Mouse (Mus musculus) brain, adult 2 months (tissue): ENCODE results near the gene Cd200r3.

Experiments
- DNase-seq: peaks from one replicate; pipeline ENCODE4 v3.0.0; 2011; ENCODE audit warnings: low read depth, low spot score

Cd200r3 gene

DNA sequence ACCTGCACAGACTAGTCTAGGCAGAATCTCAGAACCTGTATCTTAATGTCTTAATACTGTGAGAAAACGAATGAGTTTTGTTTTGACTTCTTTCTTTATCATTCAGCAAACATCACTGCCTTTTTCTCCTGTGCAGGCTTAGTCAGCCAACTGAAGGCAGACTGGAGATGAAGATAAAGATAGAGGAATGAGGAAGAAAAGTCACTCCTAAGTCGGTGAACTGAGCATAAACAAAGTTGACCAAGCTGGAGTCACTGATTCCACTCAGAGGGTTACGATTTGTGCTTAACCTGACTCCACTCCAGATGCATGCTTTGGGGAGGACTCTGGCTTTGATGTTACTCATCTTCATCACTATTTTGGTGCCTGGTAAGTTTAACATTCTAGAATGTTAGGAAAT, at the start of gene Cd200r3:
Cd200r3 (plus strand) TSS at position 211 of the 400 bp plus-strand sequence.
- DNase-seq = no peak

DNA sequence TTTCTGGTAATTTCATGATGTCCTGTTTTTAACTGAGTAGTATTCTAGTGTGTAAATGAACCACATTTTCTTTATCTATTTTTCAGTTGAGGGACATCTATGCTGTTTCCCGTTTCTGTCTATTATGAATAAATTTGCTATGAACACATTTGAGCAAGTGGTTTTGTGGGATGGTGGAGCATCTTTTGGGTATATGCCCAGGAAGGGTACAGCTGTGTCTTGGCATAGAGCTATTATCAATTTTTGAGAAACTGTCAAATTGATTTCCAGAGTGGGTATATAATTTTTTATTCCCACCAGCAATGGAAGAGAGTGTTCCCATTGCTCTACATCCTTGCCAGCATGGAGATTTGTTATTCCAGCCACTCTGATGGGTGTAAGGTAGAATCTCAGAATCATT, 11.5 kb upstream of the Cd200r3 start:
- peak; percentile 18 for DNase-seq

DNA sequence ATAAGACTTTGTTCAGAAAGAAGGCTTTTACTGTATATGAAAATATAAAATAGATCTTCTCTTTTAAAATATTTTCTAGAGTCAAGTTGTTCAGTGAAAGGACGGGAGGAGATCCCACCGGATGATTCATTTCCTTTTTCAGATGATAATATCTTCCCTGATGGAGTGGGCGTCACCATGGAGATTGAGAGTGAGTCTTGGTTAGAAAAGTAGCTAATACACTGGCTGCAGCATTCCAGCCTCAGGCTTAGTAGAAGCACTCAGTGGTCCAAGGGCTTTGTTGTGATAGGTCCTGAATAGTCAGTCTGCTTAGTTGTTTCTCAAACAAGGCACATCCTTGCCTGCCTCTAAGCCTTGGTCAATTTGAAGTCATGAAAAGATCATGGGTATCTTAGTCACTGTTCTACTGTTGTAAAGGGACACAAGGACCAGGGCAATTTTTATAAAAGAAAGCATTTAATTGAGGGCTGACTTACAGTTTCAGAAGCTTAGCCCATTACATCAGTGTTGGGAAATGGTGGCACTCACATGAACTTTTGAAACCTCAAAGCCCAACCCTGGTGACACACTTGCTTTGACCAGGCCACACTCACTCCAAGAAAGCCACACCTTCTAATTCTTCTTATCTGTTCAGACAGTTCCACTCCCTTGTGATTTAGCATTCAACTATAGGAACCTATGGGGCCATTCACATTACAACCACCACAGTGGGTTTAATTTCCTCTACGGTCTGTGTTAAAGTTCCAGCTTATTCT, 8.1 kb downstream of the Cd200r3 start:
- DNase-seq = peak; percentile 52

DNA sequence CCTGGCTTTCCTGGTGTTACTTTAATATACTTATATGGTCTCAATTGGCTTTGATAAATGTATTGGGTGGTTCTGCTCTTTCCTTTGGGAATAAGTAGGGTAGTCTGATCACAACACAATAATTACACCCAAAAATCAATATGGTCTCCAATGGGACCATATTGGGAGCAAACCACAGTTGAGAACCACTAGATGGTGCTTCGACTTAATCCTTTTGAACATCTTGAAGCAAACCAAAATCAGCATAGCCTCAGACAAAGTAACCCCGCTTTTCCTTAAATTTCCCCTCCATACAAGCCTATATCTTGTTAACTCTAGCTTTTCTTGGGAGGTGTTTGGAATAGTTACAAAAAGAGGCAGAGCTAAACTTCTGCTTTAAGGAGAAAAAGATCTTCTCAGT, 18.8 kb downstream of the Cd200r3 start:
- peak; percentile 23 for DNase-seq

DNA sequence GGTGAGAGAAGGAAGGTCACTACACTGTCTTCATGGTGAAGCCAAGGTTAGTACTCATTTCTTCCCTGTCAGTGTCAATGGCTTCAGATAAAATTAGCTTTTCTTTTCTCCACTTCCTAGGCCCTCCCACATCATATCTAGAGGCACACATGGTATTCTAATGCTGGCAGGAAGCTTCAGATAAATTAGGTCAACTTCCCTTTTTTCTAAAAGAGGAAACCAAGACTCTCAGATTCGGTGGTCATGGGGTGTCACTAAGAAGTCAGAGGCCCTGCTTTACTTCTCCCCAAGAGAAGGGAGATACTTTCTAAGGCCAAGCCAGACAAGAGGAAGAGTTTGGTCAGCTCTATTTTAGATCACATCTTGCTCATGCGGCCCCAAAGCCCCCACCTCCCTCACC, 19.3 kb downstream of the Cd200r3 start:
- DNase-seq = peak; percentile 20

DNA sequence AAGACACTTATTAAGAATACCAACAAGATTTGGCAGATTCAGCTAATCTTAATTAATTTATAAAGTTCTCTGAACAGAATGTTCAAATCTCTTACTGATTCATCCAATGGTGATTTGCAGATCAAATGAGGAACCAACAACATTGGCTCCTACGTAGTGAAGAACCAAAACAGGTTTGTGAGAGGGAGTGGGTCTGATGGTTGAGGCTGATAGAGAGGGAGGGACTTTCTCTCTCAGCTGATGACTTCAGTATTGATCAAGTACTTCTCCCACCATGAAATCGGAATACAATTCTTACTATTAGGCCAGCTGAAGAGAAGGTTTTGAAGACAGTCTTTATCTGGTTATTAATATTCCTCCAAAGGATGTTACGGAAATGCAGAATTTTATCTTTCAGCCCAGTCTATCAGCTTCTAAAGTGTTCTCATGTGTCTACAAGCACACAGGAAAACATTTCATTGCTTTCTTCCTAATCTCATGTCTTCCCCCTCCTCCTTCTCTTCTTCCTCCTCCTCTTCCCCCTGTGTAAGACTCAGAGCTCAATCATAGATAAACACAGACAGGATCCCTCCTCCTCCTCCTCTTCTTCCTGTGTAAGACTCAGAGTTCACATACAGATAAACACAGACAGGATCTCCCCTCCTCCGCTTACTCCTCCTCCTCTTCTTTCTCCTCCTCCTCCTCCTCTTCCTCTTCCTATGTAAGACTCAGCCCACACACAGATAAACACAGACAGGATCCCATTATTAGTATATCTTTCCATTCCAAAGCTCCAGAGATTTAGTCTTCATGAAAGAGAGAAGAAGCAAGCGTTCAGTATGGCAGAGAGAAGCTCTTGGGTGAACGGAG, 21.3 kb downstream of the Cd200r3 start:
- DNase-seq = no peak

DNA sequence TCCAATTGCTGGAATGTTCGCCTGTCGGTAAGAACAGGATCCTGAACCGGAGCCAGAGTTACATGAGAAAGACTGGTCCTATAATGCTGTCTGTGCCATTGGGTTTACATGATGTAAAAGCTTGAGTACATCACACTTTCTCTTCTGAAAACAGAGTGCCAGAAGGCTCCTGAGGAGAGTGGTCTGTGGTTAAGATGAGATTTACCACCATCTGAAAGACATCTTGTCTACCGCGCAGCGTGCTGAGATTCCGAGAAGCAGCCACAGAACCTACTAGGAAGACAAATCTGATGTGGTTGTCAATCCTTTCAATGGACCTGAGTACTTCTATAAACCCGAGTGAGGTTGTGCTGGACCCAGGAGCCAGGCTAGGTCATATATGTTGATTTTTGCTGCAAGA, 21.9 kb downstream of the Cd200r3 start:
- no peak for DNase-seq

DNA sequence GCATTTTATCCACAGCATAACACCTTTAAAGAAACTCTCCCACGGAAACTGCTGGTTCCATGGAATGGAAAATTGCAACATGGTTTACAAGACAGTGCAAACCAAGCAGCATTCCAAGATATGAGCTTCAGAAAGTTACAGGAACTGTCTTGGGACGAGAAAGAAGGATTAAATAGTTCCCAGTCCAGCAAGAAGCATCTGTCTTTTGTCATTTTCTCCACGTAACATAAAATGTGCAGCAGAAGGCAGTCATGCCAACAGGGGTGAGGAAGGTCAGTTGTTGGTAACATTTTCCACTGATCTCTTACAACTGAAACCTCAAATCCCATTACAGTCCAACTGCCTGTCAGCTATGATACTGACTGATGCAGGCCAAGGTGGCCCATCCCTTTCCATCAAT, 22.4 kb downstream of the Cd200r3 start:
- DNase-seq = no peak

DNA sequence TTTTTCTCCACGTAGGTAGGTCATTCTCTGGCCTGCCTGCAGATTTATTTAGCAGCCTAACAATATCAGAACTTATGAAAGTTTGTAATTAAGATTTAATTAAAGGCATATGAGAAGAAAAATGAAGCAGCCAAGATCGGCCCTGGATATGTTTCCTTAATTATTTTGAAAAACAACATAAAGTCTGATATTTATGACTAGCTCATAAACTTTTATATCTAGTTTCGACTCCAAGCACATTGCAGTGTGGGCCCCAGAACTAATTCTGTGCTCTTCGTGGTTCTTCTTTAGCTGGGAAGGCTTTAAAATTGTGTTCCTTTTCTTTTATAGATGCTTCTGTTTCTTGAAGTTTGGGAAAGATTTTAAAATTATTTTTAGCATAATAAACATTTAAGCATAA, 23.4 kb downstream of the Cd200r3 start:
- DNase-seq = no peak

DNA sequence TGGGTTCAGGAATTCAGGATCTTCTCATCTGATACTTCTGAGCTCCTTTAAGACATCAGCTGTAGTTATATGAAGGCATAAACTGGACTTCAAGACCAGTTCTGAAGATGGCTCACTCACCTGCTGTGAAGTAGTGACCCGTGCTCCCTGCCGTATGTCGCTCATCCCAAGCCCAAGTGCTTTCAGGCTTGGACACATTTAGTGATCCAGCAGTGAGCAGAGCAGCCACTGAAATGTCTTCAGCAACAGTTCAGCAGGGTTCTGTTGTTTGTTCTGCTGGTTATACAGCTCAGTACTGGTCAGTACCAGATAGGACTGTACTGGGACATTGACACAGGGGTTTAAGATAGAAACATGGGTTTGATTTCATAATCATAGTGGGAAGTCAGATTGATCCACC, 24.6 kb downstream of the Cd200r3 start:
- DNase-seq = peak; percentile 92

DNA sequence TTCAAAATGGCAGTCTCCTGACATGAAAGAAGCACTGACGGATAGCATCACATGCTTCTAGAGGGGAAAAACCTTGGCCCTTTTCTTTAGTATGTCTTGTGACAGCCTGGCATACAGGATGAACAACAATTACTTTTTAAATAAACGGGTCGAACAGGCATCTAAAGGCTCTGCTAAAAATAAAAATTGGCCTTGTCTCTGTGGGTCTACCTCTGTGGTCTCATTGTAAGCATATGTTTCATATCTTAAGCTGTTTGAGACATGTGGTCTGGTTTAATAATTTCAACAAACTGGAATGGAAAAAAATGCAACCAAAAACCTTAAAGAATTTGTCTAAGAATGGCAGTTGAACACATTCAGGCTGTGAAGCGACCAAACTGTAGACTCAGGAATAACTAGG, 27.4 kb downstream of the Cd200r3 start:
- no peak for DNase-seq

DNA sequence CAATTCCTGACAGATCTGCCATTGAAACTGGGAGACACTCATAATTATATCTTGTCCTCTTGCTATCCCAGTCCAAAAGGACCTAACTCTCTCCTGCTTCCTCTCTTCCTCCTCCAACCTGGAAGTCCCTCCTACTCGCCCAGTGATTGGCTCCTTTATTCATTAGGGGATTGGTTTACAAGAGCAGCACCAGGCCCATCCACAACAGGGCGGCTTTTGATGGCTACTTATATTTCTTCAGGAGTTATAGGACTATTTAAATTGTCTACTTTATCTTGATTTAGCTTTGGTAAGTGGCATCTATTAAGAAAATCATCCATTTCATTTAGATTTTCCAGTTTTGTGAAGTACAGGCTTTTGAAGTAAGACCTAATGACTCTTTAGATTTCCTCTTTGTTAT, 30.6 kb downstream of the Cd200r3 start:
- no peak for DNase-seq

DNA sequence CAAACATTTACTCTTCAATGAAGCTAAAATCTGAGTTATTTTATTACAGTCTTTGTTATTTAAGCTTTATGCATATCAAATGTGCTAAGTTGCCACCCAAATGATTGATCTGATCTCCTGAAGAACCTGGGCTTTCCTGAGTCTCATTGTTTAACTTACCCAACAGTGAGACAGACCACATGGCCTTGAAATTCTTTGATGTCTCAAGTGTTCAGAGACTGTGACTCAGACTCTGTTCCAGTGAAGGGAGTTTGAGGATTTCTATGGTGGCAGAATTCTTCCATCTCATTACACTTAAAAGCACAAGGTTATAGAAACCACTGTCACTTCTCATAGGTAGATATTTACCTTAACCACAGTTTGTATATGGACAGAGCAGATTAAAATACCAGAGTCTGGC, 32.6 kb downstream of the Cd200r3 start:
- no peak for DNase-seq

DNA sequence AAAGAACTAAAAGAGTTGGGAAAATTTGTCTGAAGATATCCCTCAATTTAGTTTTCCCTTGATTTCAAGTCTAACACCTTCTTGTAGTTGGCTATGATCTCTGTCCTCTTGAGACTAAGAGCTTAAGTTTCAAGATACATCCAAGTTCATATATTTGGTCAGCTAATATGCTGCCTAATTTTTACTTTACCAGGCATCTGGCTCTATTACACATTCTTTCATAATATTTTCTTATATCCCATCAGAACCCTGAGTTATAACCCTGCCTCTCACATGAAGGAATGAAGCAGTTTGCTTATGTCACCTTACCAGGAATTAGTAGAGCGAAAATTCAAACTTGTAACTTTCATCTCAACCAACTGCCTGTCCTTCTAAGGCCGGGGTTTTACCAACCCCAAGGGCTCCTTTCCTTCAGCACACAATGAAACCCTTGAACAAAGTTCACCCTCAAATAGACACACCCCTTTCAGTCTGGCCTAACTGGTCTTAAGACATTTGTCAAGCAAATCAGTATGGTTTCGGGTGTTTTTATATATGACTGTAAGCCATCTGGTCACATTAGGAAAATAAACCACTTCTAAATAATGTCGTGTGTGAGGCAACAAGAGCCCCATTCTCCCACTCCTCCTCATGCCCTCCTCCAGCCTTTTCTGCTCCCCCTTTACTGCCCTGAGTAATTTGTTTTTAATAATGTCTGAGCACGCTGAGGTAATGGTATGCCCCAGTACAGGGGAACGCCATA, 33.6 kb downstream of the Cd200r3 start:
- no peak for DNase-seq

DNA sequence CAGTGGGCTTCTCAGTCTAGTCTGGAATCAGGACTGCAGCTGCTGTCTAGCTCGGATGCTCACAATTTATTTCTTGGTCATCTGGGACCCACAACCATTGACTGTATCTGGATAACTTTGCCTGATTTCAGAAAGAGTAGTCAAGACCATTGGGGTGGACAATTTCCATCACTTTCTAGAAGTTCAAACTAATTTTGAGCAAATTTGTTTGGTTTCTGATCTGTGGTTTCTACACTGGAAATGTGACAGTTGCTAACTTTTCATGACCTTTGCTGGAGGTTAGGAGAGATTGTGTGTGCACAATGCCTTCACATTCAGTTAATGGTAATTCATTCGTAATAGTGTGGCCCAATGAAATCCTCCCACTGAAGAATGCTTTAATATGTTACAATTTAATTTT, 34.7 kb downstream of the Cd200r3 start:
- DNase-seq = no peak

DNA sequence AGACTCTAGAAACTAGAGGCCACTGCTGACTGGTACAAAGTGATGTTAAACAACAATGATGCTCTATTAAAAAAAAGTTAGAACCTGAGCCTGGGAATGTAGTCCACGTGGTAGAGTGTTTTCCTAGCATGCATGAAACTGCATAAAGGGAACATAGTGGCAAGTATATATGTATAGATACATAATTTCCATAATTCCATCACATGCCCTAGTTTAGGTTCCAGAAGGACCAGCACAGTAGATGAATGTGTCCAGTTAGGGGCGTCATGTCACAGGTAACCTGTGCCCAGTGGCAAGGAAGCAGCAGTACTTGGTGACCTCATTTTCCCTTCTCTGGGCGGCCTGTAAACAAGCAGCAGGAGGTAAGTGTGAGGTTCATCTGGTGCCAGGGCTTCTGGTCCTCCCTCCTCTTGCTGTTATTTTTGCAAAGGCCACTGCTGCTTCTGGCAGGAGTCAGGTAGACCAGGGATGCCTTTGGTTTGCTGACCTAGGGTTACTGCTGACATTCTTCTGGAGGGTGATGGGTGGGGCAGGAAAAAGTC, 35.9 kb downstream of the Cd200r3 start:
- peak; percentile 90 for DNase-seq

DNA sequence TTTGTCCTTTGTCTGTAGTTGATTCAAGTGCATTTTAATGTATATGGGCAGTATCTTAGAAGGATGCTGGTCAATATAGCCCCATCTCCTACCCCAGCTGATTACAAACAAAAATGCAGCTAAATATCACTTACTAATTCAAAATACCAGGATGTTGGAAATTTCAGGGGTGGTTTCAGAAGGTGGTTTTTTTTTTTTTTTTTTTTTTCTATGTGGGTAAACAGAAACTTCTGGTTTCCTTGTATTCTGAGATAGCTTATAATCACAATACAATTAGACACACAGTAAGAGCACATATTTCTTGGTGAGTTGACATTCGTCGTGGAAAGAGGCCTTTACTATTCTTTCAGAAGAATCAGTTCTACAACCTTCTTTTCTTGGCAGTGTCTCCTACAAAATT, 39.5 kb downstream of the Cd200r3 start:
- DNase-seq = no peak

DNA sequence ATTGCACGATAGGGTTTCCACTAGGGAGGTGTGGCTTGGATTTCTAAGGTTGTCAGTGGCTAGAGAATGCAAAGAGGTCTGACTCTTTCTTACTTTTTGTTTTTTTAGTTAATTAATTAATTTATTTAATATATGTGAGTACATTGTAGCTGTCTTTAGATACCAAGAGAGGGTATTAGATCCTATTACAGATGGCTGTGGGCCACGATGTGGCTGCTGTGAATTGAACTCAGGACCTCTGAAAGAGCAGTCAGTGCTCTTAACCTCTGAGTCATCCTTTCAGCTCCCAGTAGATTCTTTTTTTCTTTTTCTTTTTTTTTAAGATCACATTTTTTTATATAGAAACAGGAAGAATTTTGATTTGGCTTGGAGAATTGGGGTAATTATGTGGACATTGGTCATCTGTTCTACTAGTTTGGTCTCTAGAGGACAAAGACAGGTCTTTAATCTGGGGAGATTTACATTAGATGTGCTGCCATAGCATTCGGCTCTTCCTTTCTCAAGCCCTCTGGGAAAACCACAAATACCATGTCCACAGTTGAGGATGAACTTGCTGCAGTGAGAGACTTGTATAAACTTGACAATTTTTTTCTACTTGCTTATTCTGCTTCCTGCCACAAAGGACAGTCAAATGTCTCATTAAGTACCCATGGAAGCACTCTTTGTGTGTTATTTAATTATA, 40.0 kb downstream of the Cd200r3 start:
- DNase-seq = no peak

DNA sequence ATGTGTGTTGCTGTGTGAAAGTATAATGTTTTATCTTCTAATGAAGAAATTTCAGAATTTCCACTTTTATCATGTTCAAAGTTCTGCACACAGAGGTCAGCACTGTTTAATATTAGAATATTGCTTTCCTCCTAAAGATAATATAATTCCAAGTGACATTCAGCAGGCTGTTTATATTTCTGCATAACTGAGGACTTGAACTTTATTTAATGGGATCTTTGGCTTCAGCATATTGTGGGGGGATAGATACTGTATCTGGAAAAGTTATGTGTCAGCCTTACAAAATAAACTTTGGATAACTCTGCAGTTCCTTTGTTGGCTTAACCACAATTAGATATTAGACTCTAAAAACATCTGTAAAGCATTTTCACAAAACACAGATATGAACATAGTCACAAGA, 40.6 kb downstream of the Cd200r3 start:
- DNase-seq = no peak

DNA sequence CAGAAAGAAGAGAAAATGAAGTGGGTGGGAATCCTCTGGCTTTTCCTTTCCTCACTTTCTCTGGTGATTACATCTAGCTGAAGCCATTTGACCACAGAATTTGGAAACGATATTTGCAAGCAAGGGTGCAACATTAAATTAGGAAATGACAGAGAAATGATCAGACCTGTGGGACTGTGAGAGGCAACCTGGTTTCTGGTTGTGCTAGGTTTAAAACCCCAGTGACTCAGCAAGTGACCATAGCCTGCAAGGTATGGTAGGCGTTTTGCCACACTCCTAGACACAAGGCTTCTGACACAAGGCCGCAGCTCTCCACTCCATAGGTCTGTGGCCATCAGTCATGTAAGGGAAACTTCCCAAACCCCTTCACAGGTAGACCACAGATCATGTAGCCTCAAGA, 41.4 kb downstream of the Cd200r3 start:
- no peak for DNase-seq

DNA sequence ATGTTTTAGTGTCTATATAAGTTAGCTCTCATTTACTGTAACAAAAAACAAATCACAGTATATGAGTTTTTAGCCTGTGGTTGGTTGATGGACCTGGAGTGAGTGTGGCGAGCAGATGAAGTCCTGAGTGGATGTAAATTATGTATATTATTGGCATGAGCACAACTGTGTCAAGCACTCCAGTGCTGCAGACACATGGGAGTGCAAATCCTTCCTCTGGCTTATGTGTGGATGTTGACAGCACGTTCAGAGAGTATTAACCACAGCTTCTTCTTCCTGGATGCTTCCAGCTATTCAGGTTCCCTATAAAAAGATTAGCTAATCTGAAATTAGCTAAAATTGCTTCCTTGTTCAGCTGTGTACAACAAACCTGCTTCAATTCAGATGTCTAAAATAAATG, 42.6 kb downstream of the Cd200r3 start:
- no peak for DNase-seq
